In genomic region chr13:102589680-102590435, GRCm38 (mm10) we compare ENCODE assay signal across 10 mouse cellular contexts.
A peak's percentile ranks its signal among the peaks of the same experiment; 100 is the strongest.
DNase-seq lines count a peak whose midpoint lies in the region; ATAC-seq and TF ChIP-seq lines count a peak whose summit lies in the region.
"Had no signal": no experiment of that assay in that cellular context is flagged by ENCODE, and none has a peak within 500 bp of the region (broad histone marks: within the 10 kb centered on the region; RNA-seq: fewer than 3 reads in every experiment).

No protein-coding gene starts in this region.

- H3K4me1 ChIP-seq in heart, postnatal 0 days (ENCODE audit: control insufficient read depth, insufficient read depth): peaks cover 9% of the 10 kb centered on the region
- peaks cover 13% of the 10 kb centered on the region; the same call in 1 of the 2 replicates for H3K4me1 ChIP-seq in limb, embryonic 12.5 days (replicated peaks)
- no peaks in the 10 kb centered on the region for H3K4me1 ChIP-seq in stomach, postnatal 0 days (replicated peaks; ENCODE audit: control insufficient read depth, insufficient read depth)

- no peak for TF ChIP-seq CTCF in heart, postnatal 0 days (IDR thresholded peaks at IDR 0.05; ENCODE audit: low read depth)
- no peak for TF ChIP-seq CTCF in stomach, postnatal 0 days (IDR thresholded peaks at IDR 0.05; ENCODE audit: low read depth)

- no peak overlapping the region for H3K4me3 ChIP-seq in heart, postnatal 0 days (ENCODE audit: low read depth, low read length)
- no peak overlapping the region for H3K4me3 ChIP-seq in limb, embryonic 12.5 days (replicated peaks)
- peak overlapping the region; percentile 13; the same call in 1 of the 2 replicates for H3K4me3 ChIP-seq in stomach, postnatal 0 days (ENCODE audit: low read depth, low read length)
- H3K4me3 ChIP-seq: erythroblast, embryonic 14.5 days had no signal

- no peak for TF ChIP-seq EP300 in heart, postnatal 0 days (IDR thresholded peaks at IDR 0.05; ENCODE audit: low read depth)
- TF ChIP-seq EP300 in stomach, postnatal 0 days (optimal IDR thresholded peaks at IDR 0.05): peak; percentile 43

- H3K9me3 ChIP-seq in heart, postnatal 0 days (replicated peaks; ENCODE audit: control insufficient read depth, low read length): no peaks in the 10 kb centered on the region
- no peaks in the 10 kb centered on the region for H3K9me3 ChIP-seq in limb, embryonic 12.5 days
- no peaks in the 10 kb centered on the region for H3K9me3 ChIP-seq in stomach, postnatal 0 days (ENCODE audit: control insufficient read depth, low read length)

- no peak overlapping the region for H3K4me2 ChIP-seq in heart, postnatal 0 days (ENCODE audit: low read depth, low read length)
- peak overlapping the region; percentile 45 for H3K4me2 ChIP-seq in limb, embryonic 12.5 days
- H3K4me2 ChIP-seq in stomach, postnatal 0 days (replicated peaks; ENCODE audit: low read depth): peak overlapping the region; percentile 20; the same call in 1 of the 2 replicates

- peak; percentile 62 to 75 for DNase-seq in heart, adult 9 months (ENCODE audit: low spot score in 2 of 2)
- no peak for DNase-seq in heart, postnatal 25 days (ENCODE audit: low spot score)
- peak; percentile 22 for DNase-seq in embryo, embryonic 11.5 days (ENCODE audit: low read depth, low spot score)
- DNase-seq in heart, postnatal 0 days (ENCODE audit: low spot score): no peak
- peak; percentile 35 for DNase-seq in stomach, postnatal 0 days (ENCODE audit: low spot score)
- no peak for DNase-seq in thymus, postnatal 25 days
- no peak for DNase-seq in frontal cortex, postnatal 36 days (ENCODE audit: low spot score in 2 of 2)

- H3K9ac ChIP-seq in heart, postnatal 0 days (replicated peaks; ENCODE audit: low read depth, low read length): no peak overlapping the region
- no peak overlapping the region for H3K9ac ChIP-seq in limb, embryonic 12.5 days (replicated peaks)
- peak overlapping the region; percentile 31; the same call in 1 of the 2 replicates for H3K9ac ChIP-seq in stomach, postnatal 0 days (ENCODE audit: low read length)

- H3K27me3 ChIP-seq in heart, postnatal 0 days (ENCODE audit: control insufficient read depth, insufficient read depth, low read length): no peaks in the 10 kb centered on the region
- 0 out of 2 replicates have a peak, but pooled peaks cover 4% of the 10 kb centered on the region for H3K27me3 ChIP-seq in limb, embryonic 12.5 days
- H3K27me3 ChIP-seq in stomach, postnatal 0 days (ENCODE audit: control insufficient read depth, insufficient read depth, low read length): no peaks in the 10 kb centered on the region

- peak overlapping the region; percentile 6; the same call in 1 of the 2 replicates for H3K27ac ChIP-seq in heart, postnatal 0 days (ENCODE audit: low read depth)
- no peak overlapping the region for H3K27ac ChIP-seq in limb, embryonic 12.5 days
- H3K27ac ChIP-seq in stomach, postnatal 0 days (replicated peaks): peak overlapping the region; percentile 78
- H3K27ac ChIP-seq: macrophage had no signal

- intact Hi-C loops in heart, postnatal 25 days (cut with DNase I): loop anchor here (10.0 kb wide), 1 partner anchor 595 kb away; no protein-coding TSS in a partner anchor

- 58% methylated on average over 18 of the region's 18 CpGs for WGBS in heart, postnatal 0 days
- WGBS in limb, embryonic 12.5 days: 27% methylated on average over 18 of the region's 18 CpGs
- 20% methylated on average over 18 of the region's 18 CpGs for WGBS in stomach, postnatal 0 days

- H3K36me3 ChIP-seq in heart, postnatal 0 days (replicated peaks; ENCODE audit: control insufficient read depth, insufficient read depth, low read length): no peaks in the 10 kb centered on the region
- H3K36me3 ChIP-seq in limb, embryonic 12.5 days: no peaks in the 10 kb centered on the region
- no peaks in the 10 kb centered on the region for H3K36me3 ChIP-seq in stomach, postnatal 0 days (ENCODE audit: control insufficient read depth, insufficient read depth, low read length)

- ATAC-seq in heart, postnatal 0 days (ENCODE audit: insufficient read depth, low read depth): peak; percentile 31; the same call in 1 of the 2 replicates
- peak; percentile 76 for ATAC-seq in limb, embryonic 12.5 days (ENCODE audit: insufficient number of reproducible peaks, insufficient read depth, low FRiP score, low TSS enrichment, low read depth)
- ATAC-seq in stomach, postnatal 0 days (ENCODE audit: low FRiP score, low TSS enrichment): peak; percentile 78; the same call in 1 of the 2 replicates

Comparison
In these comparisons a context has a peak if more than half of its experiments do, and no peak if none do; other contexts are left out.
1. DNase-seq: peak in heart, adult 9 months (2 of 2), embryo, embryonic 11.5 days (single experiment) and stomach, postnatal 0 days (single experiment); none in heart, postnatal 25 days (single experiment), heart, postnatal 0 days (single experiment), thymus, postnatal 25 days (single experiment) and frontal cortex, postnatal 36 days (0 of 2).
2. Peak in every context shown above with its lines, with median percentiles within 50 percentile points of each other: ATAC-seq.